Mouse (Mus musculus): ENCODE data around the gene Hspb11. TPM values are rescaled to one million over a fixed set of nuclear protein-coding genes. Genes with fewer than 3 reads are reported as not detected.

Gene Hspb11
- polyA plus RNA-seq, 1 experiment from 2014 or later: 39.1 TPM

- under 1% methylated on average over 29 of the region's 29 CpGs for WGBS
- H3K27me3 ChIP-seq (replicated peaks; ENCODE audit: control insufficient read depth, insufficient read depth, low read length): no peaks in the 10 kb centered on the region
- peaks cover 9% of the 10 kb centered on the region for H3K4me1 ChIP-seq (replicated peaks; ENCODE audit: control insufficient read depth, insufficient read depth, low read length)
- peaks cover 2% of the 10 kb centered on the region; the same call in 1 of the 2 replicates for H3K9me3 ChIP-seq (ENCODE audit: control insufficient read depth, low read length)
- peak within 1 kb of the TSS; percentile 71 for H3K4me3 ChIP-seq (ENCODE audit: low read depth, low read length)
- H3K27ac ChIP-seq (ENCODE audit: low read depth): peak within 1 kb of the TSS; percentile 48; the same call in 1 of the 2 replicates
- ATAC-seq (replicated peaks; ENCODE audit: low FRiP score, low TSS enrichment, low read depth): peak; percentile 93
- peak within 1 kb of the TSS; percentile 56 for H3K9ac ChIP-seq (ENCODE audit: low read length)
- DNase-seq (ENCODE audit: low spot score): peak; percentile 88
- 0 out of 2 replicates have a peak, but pooled peaks cover 12% of the 10 kb centered on the region for H3K36me3 ChIP-seq (ENCODE audit: control insufficient read depth, insufficient read depth, low read length)
- peak within 1 kb of the TSS; percentile 94 for H3K4me2 ChIP-seq (ENCODE audit: low read length)
These were observed 60.5 kb downstream of the Hspb11 start, which contains the start of gene Yipf1 for GRCm38 (mm10) chr4:107313690-107314478. Gene Yipf1, plus strand, starts transcription at chr4:107314363.

DNA sequence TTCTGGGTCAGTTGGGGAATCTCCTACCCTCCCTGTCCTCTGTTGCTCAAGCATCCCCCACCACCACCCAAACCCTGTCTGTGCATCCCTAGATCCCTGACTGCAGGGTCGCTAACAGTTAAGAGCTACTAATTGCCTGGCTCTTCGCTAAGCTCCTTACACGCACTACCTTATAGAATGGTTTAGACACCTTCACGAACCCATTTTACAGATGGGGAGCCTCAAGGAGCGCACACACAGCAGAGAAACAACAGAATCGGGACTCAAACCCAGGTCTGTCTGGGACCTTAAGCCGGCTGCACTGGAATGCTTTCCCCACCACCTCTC is 61.0 kb downstream of the Hspb11 start:
- peak overlapping the region; percentile 71 for H3K4me3 ChIP-seq (ENCODE audit: low read depth, low read length)
- no peak for DNase-seq (ENCODE audit: low spot score)
- 5% methylated on average over 7 of the region's 7 CpGs for WGBS
- peak overlapping the region; percentile 94 for H3K4me2 ChIP-seq (ENCODE audit: low read length)
- H3K27ac ChIP-seq (ENCODE audit: low read depth): no peak overlapping the region
- H3K27me3 ChIP-seq (replicated peaks; ENCODE audit: control insufficient read depth, insufficient read depth, low read length): no peaks in the 10 kb centered on the region
- 0 out of 2 replicates have a peak, but pooled peaks cover 16% of the 10 kb centered on the region for H3K36me3 ChIP-seq (ENCODE audit: control insufficient read depth, insufficient read depth, low read length)
- peak overlapping the region; percentile 56 for H3K9ac ChIP-seq (ENCODE audit: low read length)
- H3K9me3 ChIP-seq (ENCODE audit: control insufficient read depth, low read length): peaks cover 2% of the 10 kb centered on the region; the same call in 1 of the 2 replicates
- peak; percentile 56; the same call in 1 of the 2 replicates for ATAC-seq (replicated peaks; ENCODE audit: low FRiP score, low TSS enrichment, low read depth)
- peaks cover 9% of the 10 kb centered on the region for H3K4me1 ChIP-seq (replicated peaks; ENCODE audit: control insufficient read depth, insufficient read depth, low read length)

GRCm38 (mm10) chr4:107318646-107319045 is 65.3 kb downstream of the Hspb11 start:
- Histone ChIP-seq H3K4me1 (replicated peaks; ENCODE audit: control insufficient read depth, insufficient read depth, low read length) (peaks cover 5% of the 10 kb centered on the region), H3K27ac (ENCODE audit: low read depth) (no peak overlapping the region), H3K4me2 (ENCODE audit: low read length) (no peak overlapping the region), H3K36me3 (ENCODE audit: control insufficient read depth, insufficient read depth, low read length) (peaks cover 45% of the 10 kb centered on the region), H3K9ac (ENCODE audit: low read length) (no peak overlapping the region), H3K9me3 (ENCODE audit: control insufficient read depth, low read length) (no peaks in the 10 kb centered on the region), H3K4me3 (ENCODE audit: low read depth, low read length) (no peak overlapping the region), H3K27me3 (replicated peaks; ENCODE audit: control insufficient read depth, insufficient read depth, low read length) (no peaks in the 10 kb centered on the region)
- 82% methylated on average over 8 of the region's 8 CpGs for WGBS
- DNase-seq (ENCODE audit: low spot score): no peak
- ATAC-seq (replicated peaks; ENCODE audit: low FRiP score, low TSS enrichment, low read depth): no peak

- no peak for DNase-seq (ENCODE audit: low spot score)
- peaks cover 47% of the 10 kb centered on the region for H3K36me3 ChIP-seq (ENCODE audit: control insufficient read depth, insufficient read depth, low read length)
These were observed 67.6 kb downstream of the Hspb11 start for GRCm38 (mm10) chr4:107321041-107321440.

GRCm38 (mm10) chr4:107323113-107323512 is 69.7 kb downstream of the Hspb11 start:
- no peak overlapping the region for H3K27ac ChIP-seq (ENCODE audit: low read depth)
- no peak overlapping the region for H3K4me2 ChIP-seq (ENCODE audit: low read length)
- H3K4me1 ChIP-seq (replicated peaks; ENCODE audit: control insufficient read depth, insufficient read depth, low read length): no peaks in the 10 kb centered on the region
- ATAC-seq (replicated peaks; ENCODE audit: low FRiP score, low TSS enrichment, low read depth) (no peak), DNase-seq (ENCODE audit: low spot score) (no peak)
- H3K4me3 ChIP-seq (ENCODE audit: low read depth, low read length): no peak overlapping the region
- no peak overlapping the region for H3K9ac ChIP-seq (ENCODE audit: low read length)
- 87% methylated on average over 2 of the region's 2 CpGs for WGBS
- no peaks in the 10 kb centered on the region for H3K9me3 ChIP-seq (ENCODE audit: control insufficient read depth, low read length)
- no peaks in the 10 kb centered on the region for H3K27me3 ChIP-seq (replicated peaks; ENCODE audit: control insufficient read depth, insufficient read depth, low read length)
- peaks cover 43% of the 10 kb centered on the region for H3K36me3 ChIP-seq (ENCODE audit: control insufficient read depth, insufficient read depth, low read length)

More at GRCm38 (mm10) chr4:107321041-107321440, 67.6 kb downstream of the Hspb11 start:
- Histone ChIP-seq H3K4me3 (ENCODE audit: low read depth, low read length) (no peak overlapping the region), H3K9ac (ENCODE audit: low read length) (no peak overlapping the region), H3K27ac (ENCODE audit: low read depth) (no peak overlapping the region), H3K27me3 (replicated peaks; ENCODE audit: control insufficient read depth, insufficient read depth, low read length) (no peaks in the 10 kb centered on the region), H3K4me2 (ENCODE audit: low read length) (no peak overlapping the region), H3K4me1 (replicated peaks; ENCODE audit: control insufficient read depth, insufficient read depth, low read length) (no peaks in the 10 kb centered on the region), H3K9me3 (ENCODE audit: control insufficient read depth, low read length) (no peaks in the 10 kb centered on the region)
- WGBS: 78% methylated on average over 2 of the region's 2 CpGs
- ATAC-seq (replicated peaks; ENCODE audit: low FRiP score, low TSS enrichment, low read depth): no peak

DNA sequence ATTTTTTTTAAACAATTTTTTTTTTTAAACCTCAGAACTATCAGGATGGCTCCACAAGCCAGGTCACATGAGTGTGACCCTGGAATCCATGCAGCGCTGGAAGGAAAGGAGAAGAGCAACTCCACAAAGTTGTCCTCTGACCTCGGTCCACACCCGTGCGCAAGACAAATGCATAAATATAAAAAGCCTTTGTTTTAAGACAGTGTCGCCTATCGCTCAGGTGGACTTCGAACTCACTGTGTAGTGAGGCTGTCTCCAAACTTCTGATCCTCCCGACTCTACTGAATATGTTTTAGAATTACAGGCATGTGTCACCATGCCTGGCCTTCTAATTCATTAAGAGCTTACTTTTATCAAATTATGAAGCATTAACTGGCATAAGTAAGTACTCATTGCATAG is 75.1 kb downstream of the Hspb11 start:
- ATAC-seq (replicated peaks; ENCODE audit: low FRiP score, low TSS enrichment, low read depth) (no peak), DNase-seq (ENCODE audit: low spot score) (no peak)
- H3K9me3 ChIP-seq (ENCODE audit: control insufficient read depth, low read length): no peaks in the 10 kb centered on the region
- H3K36me3 ChIP-seq (ENCODE audit: control insufficient read depth, insufficient read depth, low read length): peaks cover 6% of the 10 kb centered on the region; the same call in 1 of the 2 replicates
- no peak overlapping the region for H3K9ac ChIP-seq (ENCODE audit: low read length)
- 83% methylated on average over 8 of the region's 8 CpGs for WGBS
- H3K27me3 ChIP-seq (replicated peaks; ENCODE audit: control insufficient read depth, insufficient read depth, low read length): no peaks in the 10 kb centered on the region
- no peaks in the 10 kb centered on the region for H3K4me1 ChIP-seq (replicated peaks; ENCODE audit: control insufficient read depth, insufficient read depth, low read length)
- H3K4me3 ChIP-seq (ENCODE audit: low read depth, low read length): no peak overlapping the region
- H3K4me2 ChIP-seq (ENCODE audit: low read length): no peak overlapping the region
- H3K27ac ChIP-seq (ENCODE audit: low read depth): no peak overlapping the region

Other genes starting within 250 kb of the Hspb11 start
- gene Mrpl37, start 186.7 kb upstream of the Hspb11 start, polyA plus RNA-seq (2014; fragmentation: Nextera tagmentation; extraction: Ambion mirVana): 118 and 121 TPM in 2 replicates
- 4.9 and 8.7 TPM in 2 replicates for gene Cyb5rl, start 186.6 kb upstream of the Hspb11 start, polyA plus RNA-seq (2014; fragmentation: Nextera tagmentation; extraction: Ambion mirVana)
- not detected in 2 replicates for gene Cdcp2, start 156.7 kb upstream of the Hspb11 start, polyA plus RNA-seq (2014; fragmentation: Nextera tagmentation; extraction: Ambion mirVana)
- gene Tmem59, start 75.2 kb upstream of the Hspb11 start, polyA plus RNA-seq (2014; fragmentation: Nextera tagmentation; extraction: Ambion mirVana): 346 and 367 TPM in 2 replicates
- gene Tceanc2, start 74.5 kb upstream of the Hspb11 start, polyA plus RNA-seq (2014; fragmentation: Nextera tagmentation; extraction: Ambion mirVana): 18.0 and 18.9 TPM in 2 replicates
- not detected in 2 replicates for gene Ldlrad1, start 44.4 kb upstream of the Hspb11 start, polyA plus RNA-seq (2014; fragmentation: Nextera tagmentation; extraction: Ambion mirVana)
- 62.7 and 65.8 TPM in 2 replicates for gene Lrrc42, start 61 bp upstream of the Hspb11 start, polyA plus RNA-seq (2014; fragmentation: Nextera tagmentation; extraction: Ambion mirVana)
- 0.14 and 0.20 TPM in 2 replicates for gene Dio1, start 53.6 kb downstream of the Hspb11 start, polyA plus RNA-seq (2014; fragmentation: Nextera tagmentation; extraction: Ambion mirVana)
- 54.3 and 60.2 TPM in 2 replicates for gene Yipf1, start 60.8 kb downstream of the Hspb11 start, polyA plus RNA-seq (2014; fragmentation: Nextera tagmentation; extraction: Ambion mirVana)
- 41.2 and 41.8 TPM in 2 replicates for gene Ndc1, start 114.2 kb downstream of the Hspb11 start, polyA plus RNA-seq (2014; fragmentation: Nextera tagmentation; extraction: Ambion mirVana)
- 0.43 and 1.4 TPM in 2 replicates for gene Glis1, start 181.0 kb downstream of the Hspb11 start, polyA plus RNA-seq (2014; fragmentation: Nextera tagmentation; extraction: Ambion mirVana)

Measured in intestine, embryonic 14.5 days (tissue).